Mouse (Mus musculus): ENCODE results near the gene Zfp995.

- TF ChIP-seq POLR2A (IDR thresholded peaks at IDR 0.05; ENCODE audit: control insufficient read depth in 1 of 2, insufficient read depth in 1 of 2, low read depth in 1 of 2, low read length in 2 of 2, poor library complexity in 1 of 2) (no peak), EP300 (IDR thresholded peaks at IDR 0.05; ENCODE audit: low read depth in 1 of 2, low read length in 2 of 2) (no peak), E2F4 (IDR thresholded peaks at IDR 0.05; ENCODE audit: borderline replicate concordance, low read depth, low read length) (no peak), ELF1 (IDR thresholded peaks at IDR 0.05; ENCODE audit: low read depth, low read length) (no peak), UBTF (IDR thresholded peaks at IDR 0.05; ENCODE audit: borderline replicate concordance, insufficient read depth, low read depth, low read length) (no peak)
These were observed 71.2 kb downstream of the Zfp995 start for GRCm38 (mm10) chr17:21838510-21838909.
